In the genomic region with DNA sequence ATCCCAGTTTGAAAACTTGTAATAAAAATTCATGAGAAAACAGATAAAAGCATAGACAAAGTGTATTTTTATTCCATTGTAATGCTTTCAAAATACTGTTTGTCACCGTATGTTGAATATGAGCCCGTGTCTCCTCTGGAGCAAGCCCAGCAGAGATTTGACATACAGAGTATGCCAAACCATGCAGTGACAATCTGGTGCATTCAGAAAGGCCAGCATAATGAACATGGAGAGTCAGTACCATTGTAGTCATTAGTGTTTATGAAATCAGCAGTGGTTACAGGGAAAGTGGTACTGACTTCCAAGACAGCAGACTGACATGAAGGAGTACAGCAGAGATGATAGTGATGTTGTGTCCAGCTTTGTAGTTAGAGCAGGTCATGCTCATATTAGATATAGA, we compare ENCODE assay signal across 20 mouse cellular contexts.
DNase-seq lines count a peak whose midpoint lies in the region; ATAC-seq and TF ChIP-seq lines count a peak whose summit lies in the region.
"Had no signal": no experiment of that assay in that cellular context is flagged by ENCODE, and none has a peak within 500 bp of the region (broad histone marks: within the 10 kb centered on the region; RNA-seq: fewer than 3 reads in every experiment).

No protein-coding gene starts in this region.

- H3K4me2 ChIP-seq in forebrain, postnatal 0 days (ENCODE audit: low read depth): no peak overlapping the region
- no peak overlapping the region for H3K4me2 ChIP-seq in intestine, embryonic 15.5 days (replicated peaks)
- H3K4me2 ChIP-seq: embryonic facial prominence, embryonic 15.5 days had no signal

- DNase-seq in forebrain, postnatal 0 days: peak; percentile 9
- DNase-seq in forebrain, embryonic 10.5 days (ENCODE audit: extremely low spot score, low spot score): no peak
- DNase-seq in G1E (ENCODE audit: low spot score): no peak
- peak; percentile 57 for DNase-seq in cerebellum, adult 11 months
- peak; percentile 84 to 85 for DNase-seq in cerebellum, postnatal 10 days
- DNase-seq in gastrocnemius, postnatal 14 days: no peak
- DNase-seq in urinary bladder, postnatal 14 days (ENCODE audit: low spot score): no peak
- DNase-seq: adrenal gland, postnatal 25 days; embryo, embryonic 11 days; gastrocnemius, postnatal 36 days; liver, postnatal 0 days; lung, postnatal 10 days; midbrain, embryonic 14.5 days; thymus, postnatal 4 days had no signal

- ATAC-seq in forebrain, postnatal 0 days: no peak; the same call in 1 of the 2 replicates
- 0 out of 2 replicates have a peak, but pooled peaks have one; percentile 8 for ATAC-seq in G1E (ENCODE audit: extremely low read depth, insufficient number of reproducible peaks, low FRiP score, poor library complexity, severe bottlenecking)
- ATAC-seq in intestine, embryonic 15.5 days: no peak
- ATAC-seq: inflammation-experienced regulatory T-cells, adult 6 months; liver, postnatal 0 days had no signal

- H3K27me3 ChIP-seq in forebrain, postnatal 0 days (ENCODE audit: insufficient read depth, low read length): no peaks in the 10 kb centered on the region
- H3K27me3 ChIP-seq in forebrain, embryonic 10.5 days (ENCODE audit: poor library complexity, severe bottlenecking): no peaks in the 10 kb centered on the region
- H3K27me3 ChIP-seq in G1E (ENCODE audit: insufficient read depth, low read length): no peaks in the 10 kb centered on the region
- no peaks in the 10 kb centered on the region for H3K27me3 ChIP-seq in intestine, embryonic 15.5 days (replicated peaks)
- H3K27me3 ChIP-seq: embryonic facial prominence, embryonic 15.5 days had no signal

- TF ChIP-seq CTCF in forebrain, postnatal 0 days (IDR thresholded peaks at IDR 0.05; ENCODE audit: low read depth): no peak
- no peak for TF ChIP-seq CTCF in G1E (IDR thresholded peaks at IDR 0.05; ENCODE audit: low read depth, low read length)

- no peak overlapping the region for H3K27ac ChIP-seq in forebrain, postnatal 0 days (ENCODE audit: low read depth, low read length)
- H3K27ac ChIP-seq in forebrain, embryonic 10.5 days: no peak overlapping the region
- no peak overlapping the region for H3K27ac ChIP-seq in intestine, embryonic 15.5 days
- H3K27ac ChIP-seq: embryonic facial prominence, embryonic 15.5 days; heart, embryonic 10.5 days; limb, embryonic 10.5 days had no signal

- no peaks in the 10 kb centered on the region for H3K36me3 ChIP-seq in forebrain, postnatal 0 days (ENCODE audit: insufficient read depth)
- no peaks in the 10 kb centered on the region for H3K36me3 ChIP-seq in forebrain, embryonic 10.5 days (replicated peaks)
- no peaks in the 10 kb centered on the region for H3K36me3 ChIP-seq in G1E (replicated peaks)
- H3K36me3 ChIP-seq in intestine, embryonic 15.5 days: no peaks in the 10 kb centered on the region
- H3K36me3 ChIP-seq: embryonic facial prominence, embryonic 15.5 days; heart, embryonic 10.5 days; limb, embryonic 10.5 days had no signal

- H3K9ac ChIP-seq in forebrain, postnatal 0 days: no peak overlapping the region
- H3K9ac ChIP-seq in intestine, embryonic 15.5 days: no peak overlapping the region
- H3K9ac ChIP-seq: embryonic facial prominence, embryonic 15.5 days; liver, postnatal 0 days had no signal

- H3K4me1 ChIP-seq in forebrain, postnatal 0 days (ENCODE audit: insufficient read depth): no peaks in the 10 kb centered on the region
- no peaks in the 10 kb centered on the region for H3K4me1 ChIP-seq in forebrain, embryonic 10.5 days
- no peaks in the 10 kb centered on the region for H3K4me1 ChIP-seq in G1E (ENCODE audit: insufficient read depth, low read depth, low read length)
- no peaks in the 10 kb centered on the region for H3K4me1 ChIP-seq in intestine, embryonic 15.5 days (replicated peaks)
- H3K4me1 ChIP-seq: embryonic facial prominence, embryonic 15.5 days; heart, embryonic 10.5 days; limb, embryonic 10.5 days had no signal

- 56% methylated on average over 2 of the region's 2 CpGs for WGBS in forebrain, postnatal 0 days
- 93% methylated on average over 2 of the region's 2 CpGs for WGBS in forebrain, embryonic 10.5 days
- 82% methylated on average over 2 of the region's 2 CpGs for WGBS in intestine, embryonic 15.5 days

- no peaks in the 10 kb centered on the region for H3K9me3 ChIP-seq in forebrain, postnatal 0 days (ENCODE audit: low read length)
- H3K9me3 ChIP-seq in forebrain, embryonic 10.5 days: no peaks in the 10 kb centered on the region
- H3K9me3 ChIP-seq in G1E (replicated peaks): no peaks in the 10 kb centered on the region
- no peaks in the 10 kb centered on the region for H3K9me3 ChIP-seq in intestine, embryonic 15.5 days
- H3K9me3 ChIP-seq: embryonic facial prominence, embryonic 15.5 days; heart, embryonic 10.5 days; limb, embryonic 10.5 days had no signal

- H3K4me3 ChIP-seq in forebrain, postnatal 0 days (ENCODE audit: low read depth, low read length): no peak overlapping the region
- no peak overlapping the region for H3K4me3 ChIP-seq in forebrain, embryonic 10.5 days
- no peak overlapping the region for H3K4me3 ChIP-seq in G1E (ENCODE audit: low read depth, low read length)
- H3K4me3 ChIP-seq in intestine, embryonic 15.5 days (replicated peaks): no peak overlapping the region
- H3K4me3 ChIP-seq: embryonic facial prominence, embryonic 15.5 days; heart, embryonic 10.5 days; limb, embryonic 10.5 days; myocyte had no signal

- intact Hi-C loops in gastrocnemius, postnatal 14 days (cut with DNase I; ENCODE audit: low total_unique reads): no loop called here

Comparison
In these comparisons a context has a peak if more than half of its experiments do, and no peak if none do; other contexts are left out.
1. DNase-seq: peak in forebrain, postnatal 0 days (single experiment), cerebellum, adult 11 months (single experiment) and cerebellum, postnatal 10 days (2 of 2); none in forebrain, embryonic 10.5 days (single experiment), G1E (single experiment), gastrocnemius, postnatal 14 days (single experiment) and urinary bladder, postnatal 14 days (single experiment).